Mouse (Mus musculus) forebrain, embryonic 13.5 days (tissue): ENCODE measurements around the gene Il21r. TPM values are rescaled to one million over a fixed set of nuclear protein-coding genes. Genes with fewer than 3 reads are reported as not detected.

Experiments used
- ATAC-seq: fragments of 200-750 bp; cut with Nextera tagmentation; 2 replicates; pipeline ENCODE4 v1.8.0; 2017
- H3K27ac ChIP-seq: fragments of 300-500 bp; sonication (generic); 2 replicates; pipeline ENCODE4 v1.5.1; 2015; ENCODE audit warnings: inconsistent platforms, mild to moderate bottlenecking, moderate library complexity
- H3K27me3 ChIP-seq: fragments of 300-500 bp; sonication (generic); 2 replicates; pipeline ENCODE4 v1.6.1; 2015; ENCODE audit warnings: mild to moderate bottlenecking, inconsistent platforms
- H3K36me3 ChIP-seq: fragments of 300-500 bp; sonication (generic); 2 replicates; pipeline ENCODE4 v1.6.1; 2015; ENCODE audit warnings: mild to moderate bottlenecking, inconsistent platforms; ENCODE audit not compliant: poor library complexity, severe bottlenecking
- H3K4me1 ChIP-seq: fragments of 300-500 bp; sonication (generic); 2 replicates; pipeline ENCODE4 v1.6.1; 2015; ENCODE audit warnings: inconsistent platforms
- H3K4me2 ChIP-seq: fragments of 300-500 bp; sonication (generic); 2 replicates; pipeline ENCODE4 v1.6.1; 2015; ENCODE audit warnings: inconsistent platforms, mild to moderate bottlenecking, moderate library complexity
- H3K4me3 ChIP-seq: fragments of 300-500 bp; sonication (generic); 2 replicates; pipeline ENCODE4 v1.5.1; 2015; ENCODE audit warnings: mild to moderate bottlenecking, inconsistent platforms
- H3K9ac ChIP-seq: fragments of 300-500 bp; sonication (generic); 2 replicates; pipeline ENCODE4 v1.6.1; 2015; ENCODE audit warnings: mild to moderate bottlenecking, inconsistent platforms
- H3K9me3 ChIP-seq: fragments of 300-500 bp; sonication (generic); replicated peaks from 2 replicates; pipeline ENCODE4 v1.6.1; 2016; ENCODE audit warnings: inconsistent platforms
- WGBS: fragments of 180-500 bp; shearing (Covaris S2); methylation state at CpG from one replicate; pipeline ENCODE4 v1.1.7; 2015; 5-methylcytosine and 5-hydroxymethylcytosine counted together
- polyA plus RNA-seq: library from polyadenylated mRNA; unstranded; fragments of >200 nt; fragmentation: Nextera tagmentation; extraction: Ambion mirVana; gene quantifications from 2 replicates; pipeline ENCODE4 v1.2.1, GENCODE M21; 2015

Gene Il21r
- polyA plus RNA-seq, 1 experiment from 2014 or later: 0.26 TPM

GRCm38 (mm10) chr7:125577486-125578088 lies 25.6 kb upstream of the Il21r start:
- no peak for ATAC-seq
- Histone ChIP-seq H3K9me3 (no peaks in the 10 kb centered on the region), H3K36me3 (no peaks in the 10 kb centered on the region), H3K4me2 (no peak overlapping the region), H3K27me3 (no peaks in the 10 kb centered on the region), H3K4me1 (peaks cover 17% of the 10 kb centered on the region), H3K27ac (no peak overlapping the region), H3K4me3 (no peak overlapping the region), H3K9ac (no peak overlapping the region)
- WGBS: 88% methylated on average over 11 of the region's 11 CpGs

- Histone ChIP-seq H3K9me3 (no peaks in the 10 kb centered on the region), H3K4me1 (peaks cover 17% of the 10 kb centered on the region), H3K4me3 (no peak overlapping the region), H3K36me3 (no peaks in the 10 kb centered on the region), H3K4me2 (no peak overlapping the region), H3K27me3 (no peaks in the 10 kb centered on the region), H3K27ac (no peak overlapping the region), H3K9ac (0 out of 2 replicates have a peak overlapping the region, but pooled peaks have one; percentile 5)
- no peak for ATAC-seq
- WGBS: 67% methylated on average over 3 of the region's 3 CpGs
Observed at GRCm38 (mm10) chr7:125578106-125578505, 25.1 kb upstream of the Il21r start.

GRCm38 (mm10) chr7:125579545-125580219 lies 23.5 kb upstream of the Il21r start:
- no peak for ATAC-seq
- H3K9ac ChIP-seq: no peak overlapping the region
- H3K4me3 ChIP-seq: no peak overlapping the region

GRCm38 (mm10) chr7:125580220-125580549 lies 23.0 kb upstream of the Il21r start:
- Histone ChIP-seq H3K9ac (no peak overlapping the region), H3K27ac (no peak overlapping the region), H3K36me3 (no peaks in the 10 kb centered on the region), H3K4me3 (no peak overlapping the region), H3K27me3 (no peaks in the 10 kb centered on the region), H3K4me2 (no peak overlapping the region), H3K9me3 (no peaks in the 10 kb centered on the region), H3K4me1 (peaks cover 17% of the 10 kb centered on the region)
- no peak for ATAC-seq
- WGBS: 90% methylated on average over 1 of the region's 1 CpGs

More at GRCm38 (mm10) chr7:125579545-125580219, 23.5 kb upstream of the Il21r start:
- Histone ChIP-seq H3K9me3 (no peaks in the 10 kb centered on the region), H3K27ac (no peak overlapping the region), H3K4me2 (no peak overlapping the region), H3K4me1 (peaks cover 17% of the 10 kb centered on the region), H3K27me3 (no peaks in the 10 kb centered on the region), H3K36me3 (no peaks in the 10 kb centered on the region)
- 85% methylated on average over 9 of the region's 9 CpGs for WGBS

- Histone ChIP-seq H3K4me2 (peak overlapping the region; percentile 83), H3K4me1 (peaks cover 17% of the 10 kb centered on the region), H3K9me3 (no peaks in the 10 kb centered on the region), H3K4me3 (peak overlapping the region; percentile 41), H3K27ac (no peak overlapping the region), H3K36me3 (no peaks in the 10 kb centered on the region), H3K27me3 (no peaks in the 10 kb centered on the region), H3K9ac (peak overlapping the region; percentile 60)
- ATAC-seq: peak; percentile 43; the same call in 1 of the 2 replicates
- WGBS: 3% methylated on average over 16 of the region's 16 CpGs
Observed at GRCm38 (mm10) chr7:125580625-125581316, 22.5 kb upstream of the Il21r start.

- H3K4me2 ChIP-seq: peak overlapping the region; percentile 83
- WGBS: under 1% methylated on average over 20 of the region's 21 CpGs
- H3K27ac ChIP-seq: no peak overlapping the region
- no peaks in the 10 kb centered on the region for H3K9me3 ChIP-seq
- peaks cover 17% of the 10 kb centered on the region for H3K4me1 ChIP-seq
- no peaks in the 10 kb centered on the region for H3K27me3 ChIP-seq
- ATAC-seq: peak; percentile 92
- H3K9ac ChIP-seq: peak overlapping the region; percentile 60
- H3K36me3 ChIP-seq: no peaks in the 10 kb centered on the region
- peak overlapping the region; percentile 41 for H3K4me3 ChIP-seq
Observed at GRCm38 (mm10) chr7:125581317-125581672, 21.9 kb upstream of the Il21r start.

- Histone ChIP-seq H3K9me3 (no peaks in the 10 kb centered on the region), H3K4me3 (no peak overlapping the region), H3K4me1 (peaks cover 8% of the 10 kb centered on the region), H3K27me3 (no peaks in the 10 kb centered on the region), H3K27ac (no peak overlapping the region), H3K9ac (no peak overlapping the region), H3K4me2 (no peak overlapping the region), H3K36me3 (no peaks in the 10 kb centered on the region)
- no peak for ATAC-seq
- 77% methylated on average over 6 of the region's 6 CpGs for WGBS
Observed at GRCm38 (mm10) chr7:125583325-125584004, 19.8 kb upstream of the Il21r start.

GRCm38 (mm10) chr7:125584005-125584369 lies 19.2 kb upstream of the Il21r start:
- Histone ChIP-seq H3K4me3 (no peak overlapping the region), H3K27me3 (no peaks in the 10 kb centered on the region), H3K4me1 (peaks cover 8% of the 10 kb centered on the region), H3K9ac (no peak overlapping the region), H3K4me2 (no peak overlapping the region), H3K9me3 (no peaks in the 10 kb centered on the region), H3K36me3 (no peaks in the 10 kb centered on the region), H3K27ac (no peak overlapping the region)
- 87% methylated on average over 5 of the region's 5 CpGs for WGBS
- ATAC-seq: no peak

- H3K36me3 ChIP-seq: no peaks in the 10 kb centered on the region
- H3K27me3 ChIP-seq: no peaks in the 10 kb centered on the region
- H3K9me3 ChIP-seq: no peaks in the 10 kb centered on the region
- no peak overlapping the region for H3K27ac ChIP-seq
- no peak overlapping the region for H3K4me3 ChIP-seq
- H3K9ac ChIP-seq: no peak overlapping the region
- WGBS: 98% methylated on average over 23 of the region's 23 CpGs
- no peak overlapping the region for H3K4me2 ChIP-seq
- no peaks in the 10 kb centered on the region for H3K4me1 ChIP-seq
- ATAC-seq: no peak
Observed at GRCm38 (mm10) chr7:125586355-125586754, 16.9 kb upstream of the Il21r start.

- Histone ChIP-seq H3K4me1 (no peaks in the 10 kb centered on the region), H3K36me3 (no peaks in the 10 kb centered on the region), H3K9ac (no peak overlapping the region), H3K27ac (no peak overlapping the region), H3K9me3 (no peaks in the 10 kb centered on the region), H3K27me3 (no peaks in the 10 kb centered on the region), H3K4me3 (no peak overlapping the region), H3K4me2 (no peak overlapping the region)
- WGBS: 84% methylated on average over 4 of the region's 4 CpGs
- no peak for ATAC-seq
Observed at GRCm38 (mm10) chr7:125588721-125589120, 14.5 kb upstream of the Il21r start.

GRCm38 (mm10) chr7:125589896-125590295 lies 13.3 kb upstream of the Il21r start:
- Histone ChIP-seq H3K9ac (no peak overlapping the region), H3K27me3 (no peaks in the 10 kb centered on the region), H3K4me3 (no peak overlapping the region), H3K4me1 (no peaks in the 10 kb centered on the region), H3K4me2 (no peak overlapping the region), H3K36me3 (no peaks in the 10 kb centered on the region), H3K9me3 (no peaks in the 10 kb centered on the region), H3K27ac (no peak overlapping the region)
- WGBS: 87% methylated on average over 7 of the region's 7 CpGs
- ATAC-seq: no peak

- H3K4me2 ChIP-seq: no peak overlapping the region
- H3K4me3 ChIP-seq: no peak overlapping the region
- H3K9ac ChIP-seq: no peak overlapping the region
- no peaks in the 10 kb centered on the region for H3K9me3 ChIP-seq
- H3K4me1 ChIP-seq: no peaks in the 10 kb centered on the region
- WGBS: 84% methylated on average over 4 of the region's 4 CpGs
- H3K27ac ChIP-seq: no peak overlapping the region
- ATAC-seq: no peak
- no peaks in the 10 kb centered on the region for H3K36me3 ChIP-seq
- H3K27me3 ChIP-seq: no peaks in the 10 kb centered on the region
Observed at GRCm38 (mm10) chr7:125593831-125594230, 9.4 kb upstream of the Il21r start.
